Mouse (Mus musculus): ENCODE results near the gene Ccr9. TPM values are rescaled to one million over a fixed set of nuclear protein-coding genes. Genes with fewer than 3 reads are reported as not detected.
"Not testable (repeated sequence)": the region's sequence is repeated elsewhere in the genome, so short reads cannot be mapped to it uniquely, and the experiment has no call there.

Ccr9 gene
- polyA plus RNA-seq, 1 experiment from 2014 or later = 0.15 TPM

- Histone ChIP-seq H3K27ac (ENCODE audit: low read length) (no peak overlapping the region), H3K36me3 (ENCODE audit: control insufficient read depth, insufficient read depth) (no peaks in the 10 kb centered on the region), H3K9me3 (ENCODE audit: control insufficient read depth, low read length) (no peaks in the 10 kb centered on the region), H3K9ac (replicated peaks; ENCODE audit: low read depth, low read length) (no peak overlapping the region), H3K27me3 (replicated peaks; ENCODE audit: control insufficient read depth, insufficient read depth, low read length) (no peaks in the 10 kb centered on the region), H3K4me3 (replicated peaks; ENCODE audit: low read length) (no peak overlapping the region), H3K4me1 (replicated peaks; ENCODE audit: control insufficient read depth, insufficient read depth, low read length) (no peaks in the 10 kb centered on the region), H3K4me2 (ENCODE audit: low read length) (no peak overlapping the region)
- no peak for ATAC-seq
- WGBS = 55% methylated on average over 4 of the region's 4 CpGs
Measured at GRCm38 (mm10) chr9:123651369-123651768, 26.9 kb upstream of the Ccr9 start.

- Histone ChIP-seq H3K9me3 (ENCODE audit: control insufficient read depth, low read length) (no peaks in the 10 kb centered on the region), H3K27ac (ENCODE audit: low read length) (no peak overlapping the region), H3K9ac (replicated peaks; ENCODE audit: low read depth, low read length) (no peak overlapping the region), H3K4me1 (replicated peaks; ENCODE audit: control insufficient read depth, insufficient read depth, low read length) (peaks cover 6% of the 10 kb centered on the region; the same call in 1 of the 2 replicates), H3K4me2 (ENCODE audit: low read length) (no peak overlapping the region), H3K27me3 (replicated peaks; ENCODE audit: control insufficient read depth, insufficient read depth, low read length) (no peaks in the 10 kb centered on the region), H3K36me3 (ENCODE audit: control insufficient read depth, insufficient read depth) (no peaks in the 10 kb centered on the region), H3K4me3 (replicated peaks; ENCODE audit: low read length) (no peak overlapping the region)
- ATAC-seq = no peak
- 90% methylated on average over 3 of the region's 3 CpGs for WGBS
Measured at GRCm38 (mm10) chr9:123657457-123657856, 20.8 kb upstream of the Ccr9 start.

- no peak overlapping the region for H3K27ac ChIP-seq (ENCODE audit: low read length)
- H3K36me3 ChIP-seq (ENCODE audit: control insufficient read depth, insufficient read depth) = no peaks in the 10 kb centered on the region
- H3K4me2 ChIP-seq (ENCODE audit: low read length) = no peak overlapping the region
- no peak overlapping the region for H3K9ac ChIP-seq (replicated peaks; ENCODE audit: low read depth, low read length)
- H3K4me3 ChIP-seq (replicated peaks; ENCODE audit: low read length) = no peak overlapping the region
- ATAC-seq = no peak
- H3K4me1 ChIP-seq (replicated peaks; ENCODE audit: control insufficient read depth, insufficient read depth, low read length) = peaks cover 6% of the 10 kb centered on the region; the same call in 1 of the 2 replicates
- H3K27me3 ChIP-seq (replicated peaks; ENCODE audit: control insufficient read depth, insufficient read depth, low read length) = no peaks in the 10 kb centered on the region
- no peaks in the 10 kb centered on the region for H3K9me3 ChIP-seq (ENCODE audit: control insufficient read depth, low read length)
Measured at GRCm38 (mm10) chr9:123658981-123659380, 19.3 kb upstream of the Ccr9 start.

- H3K9ac ChIP-seq (replicated peaks; ENCODE audit: low read depth, low read length); H3K27ac ChIP-seq (ENCODE audit: low read length); H3K36me3 ChIP-seq (ENCODE audit: control insufficient read depth, insufficient read depth); H3K4me3 ChIP-seq (replicated peaks; ENCODE audit: low read length); H3K4me1 ChIP-seq (replicated peaks; ENCODE audit: control insufficient read depth, insufficient read depth, low read length); H3K27me3 ChIP-seq (replicated peaks; ENCODE audit: control insufficient read depth, insufficient read depth, low read length); H3K9me3 ChIP-seq (ENCODE audit: control insufficient read depth, low read length): not testable (repeated sequence)
- peak; percentile 90 for ATAC-seq
- 63% methylated on average over 17 of the region's 18 CpGs for WGBS
- H3K4me2 ChIP-seq (ENCODE audit: low read length) = peak overlapping the region; percentile 13; the same call in 1 of the 2 replicates
Measured at GRCm38 (mm10) chr9:123659986-123660676, 18.1 kb upstream of the Ccr9 start.

GRCm38 (mm10) chr9:123665645-123666044, 12.6 kb upstream of the Ccr9 start:
- H3K27me3 ChIP-seq (replicated peaks; ENCODE audit: control insufficient read depth, insufficient read depth, low read length) = no peaks in the 10 kb centered on the region
- 60% methylated on average over 5 of the region's 5 CpGs for WGBS
- no peak overlapping the region for H3K4me2 ChIP-seq (ENCODE audit: low read length)
- H3K4me1 ChIP-seq (replicated peaks; ENCODE audit: control insufficient read depth, insufficient read depth, low read length) = no peaks in the 10 kb centered on the region
- H3K4me3 ChIP-seq (replicated peaks; ENCODE audit: low read length) = no peak overlapping the region
- H3K9ac ChIP-seq (replicated peaks; ENCODE audit: low read depth, low read length) = no peak overlapping the region
- no peaks in the 10 kb centered on the region for H3K36me3 ChIP-seq (ENCODE audit: control insufficient read depth, insufficient read depth)
- no peaks in the 10 kb centered on the region for H3K9me3 ChIP-seq (ENCODE audit: control insufficient read depth, low read length)
- ATAC-seq = no peak
- no peak overlapping the region for H3K27ac ChIP-seq (ENCODE audit: low read length)

- Histone ChIP-seq H3K4me1 (replicated peaks; ENCODE audit: control insufficient read depth, insufficient read depth, low read length) (peaks cover 8% of the 10 kb centered on the region), H3K4me2 (ENCODE audit: low read length) (peak overlapping the region; percentile 75), H3K27me3 (replicated peaks; ENCODE audit: control insufficient read depth, insufficient read depth, low read length) (peaks cover 32% of the 10 kb centered on the region), H3K9ac (replicated peaks; ENCODE audit: low read depth, low read length) (no peak overlapping the region), H3K4me3 (replicated peaks; ENCODE audit: low read length) (peak overlapping the region; percentile 46; the same call in 1 of the 2 replicates), H3K36me3 (ENCODE audit: control insufficient read depth, insufficient read depth) (no peaks in the 10 kb centered on the region), H3K9me3 (ENCODE audit: control insufficient read depth, low read length) (no peaks in the 10 kb centered on the region), H3K27ac (ENCODE audit: low read length) (no peak overlapping the region)
- no peak for ATAC-seq
- 24% methylated on average over 2 of the region's 2 CpGs for WGBS
Measured at GRCm38 (mm10) chr9:123679198-123679597, 959 bp downstream of the Ccr9 start.

GRCm38 (mm10) chr9:123683704-123684103, 5.5 kb downstream of the Ccr9 start:
- Histone ChIP-seq H3K27me3 (replicated peaks; ENCODE audit: control insufficient read depth, insufficient read depth, low read length) (peaks cover 20% of the 10 kb centered on the region), H3K4me2 (ENCODE audit: low read length) (no peak overlapping the region), H3K9me3 (ENCODE audit: control insufficient read depth, low read length) (no peaks in the 10 kb centered on the region), H3K4me3 (replicated peaks; ENCODE audit: low read length) (no peak overlapping the region), H3K9ac (replicated peaks; ENCODE audit: low read depth, low read length) (no peak overlapping the region), H3K4me1 (replicated peaks; ENCODE audit: control insufficient read depth, insufficient read depth, low read length) (peaks cover 2% of the 10 kb centered on the region), H3K36me3 (ENCODE audit: control insufficient read depth, insufficient read depth) (no peaks in the 10 kb centered on the region), H3K27ac (ENCODE audit: low read length) (no peak overlapping the region)
- WGBS = 52% methylated on average over 3 of the region's 3 CpGs
- no peak for ATAC-seq

- H3K27me3 ChIP-seq (replicated peaks; ENCODE audit: control insufficient read depth, insufficient read depth, low read length) = peaks cover 3% of the 10 kb centered on the region; the same call in 1 of the 2 replicates
- no peak for ATAC-seq
- H3K4me1 ChIP-seq (replicated peaks; ENCODE audit: control insufficient read depth, insufficient read depth, low read length) = no peaks in the 10 kb centered on the region
- H3K27ac ChIP-seq (ENCODE audit: low read length) = no peak overlapping the region
- no peak overlapping the region for H3K9ac ChIP-seq (replicated peaks; ENCODE audit: low read depth, low read length)
- WGBS = 72% methylated on average over 5 of the region's 5 CpGs
- 0 out of 2 replicates have a peak, but pooled peaks cover 2% of the 10 kb centered on the region for H3K36me3 ChIP-seq (ENCODE audit: control insufficient read depth, insufficient read depth)
- H3K4me3 ChIP-seq (replicated peaks; ENCODE audit: low read length) = no peak overlapping the region
- no peak overlapping the region for H3K4me2 ChIP-seq (ENCODE audit: low read length)
- no peaks in the 10 kb centered on the region for H3K9me3 ChIP-seq (ENCODE audit: control insufficient read depth, low read length)
Measured at GRCm38 (mm10) chr9:123686206-123686605, 8.0 kb downstream of the Ccr9 start.

- H3K4me2 ChIP-seq (ENCODE audit: low read length) = no peak overlapping the region
- 85% methylated on average over 1 of the region's 1 CpGs for WGBS
- no peaks in the 10 kb centered on the region for H3K4me1 ChIP-seq (replicated peaks; ENCODE audit: control insufficient read depth, insufficient read depth, low read length)
- H3K9me3 ChIP-seq (ENCODE audit: control insufficient read depth, low read length) = no peaks in the 10 kb centered on the region
- H3K9ac ChIP-seq (replicated peaks; ENCODE audit: low read depth, low read length) = no peak overlapping the region
- ATAC-seq = no peak
- H3K27ac ChIP-seq (ENCODE audit: low read length) = no peak overlapping the region
- H3K4me3 ChIP-seq (replicated peaks; ENCODE audit: low read length) = no peak overlapping the region
- peaks cover 8% of the 10 kb centered on the region; the same call in 1 of the 2 replicates for H3K36me3 ChIP-seq (ENCODE audit: control insufficient read depth, insufficient read depth)
- no peaks in the 10 kb centered on the region for H3K27me3 ChIP-seq (replicated peaks; ENCODE audit: control insufficient read depth, insufficient read depth, low read length)
Measured at GRCm38 (mm10) chr9:123688227-123688626, 10.0 kb downstream of the Ccr9 start.

Data from forebrain, embryonic 16.5 days (tissue).